Mouse (Mus musculus) CH12F3 (cell line): ENCODE data around the gene Polr3b.

Source experiments
- in situ Hi-C: fragments of 300-500 bp; cut with MboI; formaldehyde crosslinking; loops from 2 replicates; pipeline ENCODE4 v1.14.3; 2020; ENCODE audit warnings: low sequenced_read_pairs

Polr3b gene

DNA sequence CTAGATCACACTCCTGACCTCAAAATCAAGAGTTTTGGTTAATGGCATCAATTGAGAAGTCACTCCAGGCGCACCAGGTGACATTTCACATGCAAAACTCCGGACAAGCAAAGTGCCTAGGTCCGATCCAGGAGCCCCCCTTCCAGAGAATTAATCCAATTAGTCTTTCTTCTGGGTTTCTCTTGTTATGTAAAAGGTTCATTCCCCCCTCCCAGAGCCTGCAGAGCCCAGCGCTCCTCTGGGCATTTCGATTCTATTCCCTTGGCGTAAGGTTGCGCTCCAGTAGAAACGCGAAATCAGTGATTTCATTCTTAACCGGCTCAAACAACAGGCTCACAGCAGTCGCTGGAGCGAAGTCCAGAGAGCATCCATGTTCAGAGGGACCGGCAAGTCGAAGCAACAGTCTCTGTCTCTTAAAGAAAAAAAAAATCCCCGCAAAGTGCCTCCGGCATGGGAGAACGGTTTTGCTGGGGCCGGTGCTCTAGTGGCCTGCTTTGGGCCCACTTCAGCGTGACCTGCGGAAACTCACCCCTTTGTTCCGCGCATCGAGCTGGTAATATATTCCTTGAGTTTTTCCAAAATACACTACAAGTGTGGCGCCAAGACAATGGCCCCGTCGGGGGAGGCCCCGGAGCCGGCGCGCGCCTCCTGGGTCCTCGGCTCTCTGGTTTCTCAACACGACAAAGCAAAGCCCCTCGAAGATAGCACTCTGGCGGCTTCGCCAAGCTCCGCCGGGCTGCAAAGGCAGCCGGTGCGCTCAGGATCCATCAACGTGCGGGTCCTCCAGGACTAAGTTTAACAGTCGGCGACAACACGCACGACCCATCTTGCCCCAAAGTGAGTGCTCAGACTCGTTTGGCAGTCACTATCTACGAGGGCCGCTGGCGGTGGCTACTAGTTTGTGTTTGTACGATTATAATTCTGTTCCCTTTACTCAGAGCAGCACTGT is 136.7 kb downstream of the Polr3b start:
- in situ Hi-C loops = no loop called here

DNA sequence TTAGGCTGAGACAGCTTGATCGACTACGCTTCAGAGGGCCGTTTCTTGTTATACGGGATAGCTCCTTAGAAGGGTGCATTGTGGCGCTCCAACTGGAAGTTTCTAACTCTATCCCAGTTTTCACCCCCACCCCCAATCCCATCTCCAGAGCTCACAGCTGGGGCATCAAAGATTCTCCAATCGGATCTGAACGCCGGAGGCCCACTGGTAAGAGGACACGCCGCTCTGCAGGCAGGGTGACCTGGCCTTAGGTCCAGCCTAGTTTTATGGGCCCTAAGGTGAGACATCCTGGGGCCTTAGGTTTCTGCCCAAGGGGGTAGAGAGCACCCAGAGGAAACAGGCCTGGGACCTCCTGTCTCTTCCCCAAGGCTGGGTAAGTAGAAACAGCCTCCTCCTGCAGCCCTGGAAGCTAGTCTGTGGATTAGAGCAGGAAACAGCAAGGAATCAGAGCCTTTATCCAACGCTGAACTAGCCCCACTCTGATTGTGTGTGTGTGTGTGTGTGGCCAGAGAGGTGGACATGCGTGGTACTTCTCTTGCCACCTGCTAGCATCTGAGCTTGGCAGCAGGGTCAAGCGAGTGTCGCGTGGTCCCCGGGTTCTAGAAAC is 137.5 kb downstream of the Polr3b start:
- in situ Hi-C loops = no loop called here

DNA sequence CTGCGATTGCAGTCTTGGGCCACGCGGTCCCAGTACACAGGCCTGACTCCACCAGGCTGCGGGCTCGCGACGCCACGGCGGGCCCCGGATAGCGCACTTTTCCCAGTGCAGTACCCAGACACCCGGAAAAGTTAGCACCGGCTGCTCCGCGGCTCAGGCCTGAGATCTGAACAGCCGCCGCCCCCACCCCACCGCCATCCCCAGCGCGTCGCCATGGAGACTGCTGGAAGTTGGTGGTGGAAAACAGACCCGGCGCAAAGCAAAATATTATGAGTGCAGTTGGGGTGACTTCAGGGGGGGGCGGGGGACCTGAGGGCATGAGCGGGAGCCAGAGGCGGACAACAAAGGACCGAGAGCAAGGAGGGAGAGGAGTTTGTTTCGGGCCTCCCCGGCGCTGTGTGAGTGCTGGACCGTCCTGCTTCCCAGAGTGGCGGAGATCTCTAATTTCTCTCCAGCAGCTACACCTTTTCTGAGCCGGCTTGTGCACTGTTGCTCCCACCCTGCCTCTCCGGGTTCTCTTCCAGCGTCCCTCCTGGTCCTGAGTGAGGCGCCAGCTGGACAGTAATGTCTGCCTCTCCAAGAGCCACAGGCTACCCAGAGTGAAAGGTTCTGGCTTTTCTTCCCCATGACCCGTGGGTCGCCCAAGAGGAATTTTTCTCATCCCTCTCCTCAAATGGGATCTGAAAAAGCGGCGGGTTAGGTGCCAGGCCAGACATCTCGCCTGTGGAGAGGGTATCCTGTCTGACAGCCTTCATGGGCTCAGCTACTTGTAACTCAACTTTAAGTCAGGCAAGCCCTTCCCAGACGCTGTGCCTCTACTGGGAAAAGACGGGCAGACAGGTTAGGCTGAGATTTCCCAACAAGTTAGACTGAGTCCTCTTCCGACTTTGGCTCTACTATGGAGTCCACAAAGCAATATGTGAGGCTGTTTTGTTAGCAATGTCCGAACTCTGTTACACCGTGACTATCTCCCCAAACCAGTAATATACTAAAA is 138.3 kb downstream of the Polr3b start:
- in situ Hi-C loops = no loop called here

DNA sequence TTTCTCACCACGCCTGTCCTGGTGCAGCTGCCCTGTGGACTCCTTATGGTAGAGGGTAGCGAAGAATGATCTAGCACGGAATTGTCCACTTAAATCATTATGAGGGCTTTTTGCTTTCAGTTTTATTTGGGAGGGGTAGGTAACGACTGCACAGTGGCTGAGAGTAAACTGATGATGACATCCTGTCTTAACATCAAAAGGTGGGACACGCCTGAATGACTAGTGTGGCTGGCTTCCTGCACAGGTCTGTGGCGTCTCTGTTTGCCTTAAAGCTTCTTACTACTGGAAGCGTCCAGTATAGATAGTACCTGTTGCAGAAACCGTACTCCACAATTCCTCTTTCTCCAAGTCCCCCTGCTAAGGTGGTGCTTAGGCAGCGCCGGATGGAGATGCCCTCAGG is 146.7 kb downstream of the Polr3b start:
- in situ Hi-C loops = no loop called here

DNA sequence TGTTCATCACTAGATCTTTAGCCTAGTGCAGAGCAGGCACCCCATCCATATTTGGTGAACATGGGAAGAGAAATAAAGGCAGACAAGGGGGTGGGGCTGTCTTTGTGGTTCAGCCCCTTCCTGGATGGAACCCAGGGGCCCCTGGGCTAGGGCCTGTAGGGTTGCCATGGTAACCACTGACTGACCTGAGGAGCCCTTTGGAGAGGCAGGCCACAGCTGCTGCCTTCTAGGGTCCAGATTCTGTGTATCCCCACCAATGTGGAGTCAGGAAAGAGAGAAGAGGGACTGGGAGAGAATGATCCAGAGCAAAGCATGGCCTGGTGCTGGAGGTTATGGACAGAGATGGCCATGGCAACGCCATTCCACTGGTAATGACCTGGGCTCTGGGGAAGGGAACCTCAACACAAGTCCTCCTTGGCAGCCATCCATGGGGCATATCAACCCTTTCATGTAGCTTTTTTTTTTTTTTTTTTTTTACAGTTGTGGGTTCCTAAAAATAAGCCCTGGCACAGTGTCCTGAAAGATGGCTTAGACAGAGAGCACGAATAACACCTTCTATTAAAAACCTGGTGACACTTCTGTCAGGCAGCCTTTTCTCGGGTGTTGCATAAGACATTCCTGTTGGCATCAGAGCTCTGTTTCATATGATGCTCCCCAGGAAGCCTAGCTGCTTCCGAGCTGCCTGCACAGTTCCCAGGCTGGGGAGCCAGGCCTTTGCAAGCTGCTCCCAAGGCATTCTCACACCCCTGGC is 150.5 kb downstream of the Polr3b start:
- in situ Hi-C loops = no loop called here

DNA sequence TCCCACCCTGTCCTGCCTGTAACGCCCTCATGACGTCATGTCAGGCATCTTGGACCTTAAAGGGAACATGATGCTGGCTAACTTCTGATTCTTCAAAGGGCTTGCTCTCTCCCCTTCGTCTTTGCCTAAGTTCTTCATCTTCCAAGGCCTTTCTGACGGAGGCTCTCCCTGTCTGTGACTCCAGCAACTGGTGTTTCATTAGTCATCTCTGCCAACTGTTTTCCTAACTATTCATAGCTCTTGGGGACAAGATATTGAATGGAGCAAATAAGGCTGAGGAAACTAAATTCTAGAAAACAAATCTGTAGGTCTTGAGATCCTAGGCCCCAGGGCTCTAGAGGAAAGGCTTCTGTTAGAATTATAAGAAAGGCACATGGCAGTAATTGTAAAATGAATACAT is 151.8 kb downstream of the Polr3b start:
- in situ Hi-C loops = no loop called here

DNA sequence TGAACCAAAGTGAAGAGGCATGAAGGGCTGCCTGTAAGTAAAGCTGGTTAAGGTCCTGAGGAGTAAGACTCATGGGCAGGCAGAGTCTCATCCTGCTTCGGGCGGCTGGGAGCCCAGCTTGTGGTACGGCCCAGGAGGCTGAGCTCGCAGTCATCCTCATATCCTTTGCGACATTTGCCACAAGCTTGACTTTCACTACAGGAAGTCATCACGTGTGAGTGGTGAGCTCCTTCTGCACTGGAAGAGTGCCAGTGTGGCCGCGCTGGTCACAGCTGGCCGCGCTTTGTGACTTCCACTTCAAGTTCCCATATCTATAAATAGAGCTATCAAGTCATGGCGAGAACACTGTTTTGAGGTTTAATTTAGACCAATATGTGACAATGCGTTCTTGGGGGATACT is 152.5 kb downstream of the Polr3b start:
- in situ Hi-C loops = no loop called here
